17 mouse cellular contexts compared by ENCODE assay signal in genomic region chr17:47881330-47881729, GRCm38 (mm10). TPM values are rescaled to one million over a fixed set of nuclear protein-coding genes. Genes with fewer than 3 reads are reported as not detected.
DNase-seq lines count a peak whose midpoint lies in the region; ATAC-seq and TF ChIP-seq lines count a peak whose summit lies in the region.
"Had no signal": no experiment of that assay in that cellular context is flagged by ENCODE, and none has a peak within 500 bp of the region (broad histone marks: within the 10 kb centered on the region; RNA-seq: fewer than 3 reads in every experiment).

No protein-coding gene starts in this region.

- WGBS in embryonic facial prominence, embryonic 15.5 days: 37% methylated on average over 13 of the region's 13 CpGs
- WGBS in intestine, postnatal 0 days: 75% methylated on average over 13 of the region's 13 CpGs

- TF ChIP-seq CTCF in intestine, postnatal 0 days (IDR thresholded peaks at IDR 0.05; ENCODE audit: low read depth): no peak

- H3K4me1 ChIP-seq in embryonic facial prominence, embryonic 15.5 days: peaks cover 55% of the 10 kb centered on the region
- no peaks in the 10 kb centered on the region for H3K4me1 ChIP-seq in intestine, postnatal 0 days (replicated peaks; ENCODE audit: control insufficient read depth, insufficient read depth, low read length)

- peak; percentile 38 for DNase-seq in gastrocnemius, postnatal 14 days
- no peak for DNase-seq in gastrocnemius, postnatal 10 days
- peak; percentile 33 to 49 for DNase-seq in right cerebral cortex, adult 2 months (ENCODE audit: low spot score in 2 of 2)
- no peak for DNase-seq in right cerebral cortex, postnatal 36 days (ENCODE audit: low spot score in 2 of 2)
- no peak for DNase-seq in liver
- DNase-seq in heart, adult 18-20 months: no peak
- DNase-seq: adrenal gland, adult 2 months; B cell, adult 2 months; kidney, postnatal 36 days; left cerebral cortex, postnatal 4 days; lung, postnatal 14 days had no signal

- H3K9ac ChIP-seq in embryonic facial prominence, embryonic 15.5 days: no peak overlapping the region
- H3K9ac ChIP-seq in intestine, postnatal 0 days (ENCODE audit: low read depth, low read length): no peak overlapping the region
- H3K9ac ChIP-seq: hindbrain, embryonic 14.5 days; liver, embryonic 15.5 days had no signal

- intact Hi-C loops in gastrocnemius, postnatal 14 days (cut with DNase I; ENCODE audit: low total_unique reads): no loop called here

- no peak overlapping the region for H3K4me3 ChIP-seq in embryonic facial prominence, embryonic 15.5 days (replicated peaks)
- H3K4me3 ChIP-seq in intestine, postnatal 0 days (ENCODE audit: low read depth, low read length): no peak overlapping the region
- H3K4me3 ChIP-seq: liver, embryonic 15.5 days; megakaryocyte, embryonic 14.5 days had no signal

- no peak overlapping the region for H3K4me2 ChIP-seq in embryonic facial prominence, embryonic 15.5 days (replicated peaks)
- H3K4me2 ChIP-seq in intestine, postnatal 0 days (replicated peaks; ENCODE audit: low read depth): no peak overlapping the region
- H3K4me2 ChIP-seq: hindbrain, embryonic 14.5 days; liver, embryonic 15.5 days had no signal

- H3K27ac ChIP-seq in embryonic facial prominence, embryonic 15.5 days (replicated peaks): peak overlapping the region; percentile 44
- no peak overlapping the region for H3K27ac ChIP-seq in intestine, postnatal 0 days (ENCODE audit: low read depth, low read length)
- H3K27ac ChIP-seq: hindbrain, embryonic 14.5 days; liver, embryonic 15.5 days had no signal

- H3K36me3 ChIP-seq in embryonic facial prominence, embryonic 15.5 days: no peaks in the 10 kb centered on the region; the same call in 1 of the 2 replicates
- peaks cover 75% of the 10 kb centered on the region for H3K36me3 ChIP-seq in intestine, postnatal 0 days (ENCODE audit: control insufficient read depth, insufficient read depth)

- no peaks in the 10 kb centered on the region for H3K27me3 ChIP-seq in embryonic facial prominence, embryonic 15.5 days
- H3K27me3 ChIP-seq in intestine, postnatal 0 days (replicated peaks; ENCODE audit: control insufficient read depth, insufficient read depth, low read length): no peaks in the 10 kb centered on the region
- H3K27me3 ChIP-seq: liver, embryonic 15.5 days had no signal

- H3K9me3 ChIP-seq in embryonic facial prominence, embryonic 15.5 days (replicated peaks): no peaks in the 10 kb centered on the region
- no peaks in the 10 kb centered on the region for H3K9me3 ChIP-seq in intestine, postnatal 0 days (ENCODE audit: control insufficient read depth)
- H3K9me3 ChIP-seq: liver, embryonic 15.5 days; megakaryocyte, embryonic 14.5 days had no signal

- ATAC-seq in embryonic facial prominence, embryonic 15.5 days (ENCODE audit: insufficient number of reproducible peaks, low FRiP score, low TSS enrichment, low read depth): no peak
- ATAC-seq in intestine, postnatal 0 days: no peak

RNA-seq across cellular contexts. Expression of gene Foxp4, which starts 43.1 kb away (rescaled TPM):
- 1 to 10 TPM; 7.5 to 9.2 TPM for total RNA-seq in gastrocnemius, postnatal 14 days (2021)
- 10 to 100 TPM; 10.2 to 16.1 TPM for total RNA-seq in gastrocnemius, postnatal 10 days (2021)
- 17.0 and 19.3 TPM in 2 replicates for polyA plus RNA-seq in embryonic facial prominence, embryonic 15.5 days (2015; fragmentation: Nextera tagmentation; extraction: Ambion mirVana)
- 12.9 and 13.3 TPM in 2 replicates for polyA plus RNA-seq in intestine, postnatal 0 days (2015; fragmentation: Nextera tagmentation; extraction: Ambion mirVana)
- total RNA-seq in heart, adult 18-20 months (2021): 10 to 100 TPM in 1 of 2 experiments, 1 to 10 TPM in 1; 8.5 to 12.2 TPM

RNA-seq across cellular contexts. Expression of gene Mdfi, which starts 46.8 kb away (rescaled TPM):
- 1 to 10 TPM; 2.4 to 3.5 TPM for total RNA-seq in gastrocnemius, postnatal 14 days (2021)
- 10 to 100 TPM in 1 of 2 experiments, 1 to 10 TPM in 1; 7.2 to 10.0 TPM for total RNA-seq in gastrocnemius, postnatal 10 days (2021)
- 21.2 and 25.3 TPM in 2 replicates for polyA plus RNA-seq in embryonic facial prominence, embryonic 15.5 days (2015; fragmentation: Nextera tagmentation; extraction: Ambion mirVana)
- polyA plus RNA-seq in intestine, postnatal 0 days (2015; fragmentation: Nextera tagmentation; extraction: Ambion mirVana): 1.7 and 2.1 TPM in 2 replicates
- 1 to 10 TPM in 1 of 2 experiments, under 1 TPM in 1; 0.40 to 1.3 TPM for total RNA-seq in heart, adult 18-20 months (2021)
- total RNA-seq: monocyte, adult 5-6 weeks had no signal

Comparison
In these comparisons a context has a peak if more than half of its experiments do, and no peak if none do; other contexts are left out.
1. DNase-seq: peak in gastrocnemius, postnatal 14 days (single experiment) and right cerebral cortex, adult 2 months (2 of 2); none in gastrocnemius, postnatal 10 days (single experiment), right cerebral cortex, postnatal 36 days (0 of 2), liver (single experiment) and heart, adult 18-20 months (0 of 2).